Mouse (Mus musculus): ENCODE measurements around the gene Cops2.

Gene Cops2

DNA sequence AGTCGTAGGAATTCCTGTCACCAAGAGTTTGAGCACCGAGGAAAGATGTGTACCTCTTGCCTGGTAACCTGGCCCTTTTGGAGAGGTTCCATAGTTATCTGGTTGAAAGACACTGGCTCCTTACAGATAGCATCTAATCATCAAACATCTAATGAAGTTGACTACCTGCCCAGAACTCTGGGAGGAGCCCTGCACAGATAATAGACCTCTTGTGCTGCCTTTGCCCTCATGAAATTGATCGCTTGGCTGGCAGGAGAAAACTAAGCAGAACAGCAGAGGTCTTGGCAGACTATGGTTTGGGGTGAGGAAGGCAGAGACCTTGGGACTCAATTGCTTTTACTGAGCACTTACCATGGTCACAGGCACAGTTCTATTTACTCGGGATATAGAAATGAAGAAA lies 38.5 kb downstream of the Cops2 start:
- no peak for DNase-seq

DNA sequence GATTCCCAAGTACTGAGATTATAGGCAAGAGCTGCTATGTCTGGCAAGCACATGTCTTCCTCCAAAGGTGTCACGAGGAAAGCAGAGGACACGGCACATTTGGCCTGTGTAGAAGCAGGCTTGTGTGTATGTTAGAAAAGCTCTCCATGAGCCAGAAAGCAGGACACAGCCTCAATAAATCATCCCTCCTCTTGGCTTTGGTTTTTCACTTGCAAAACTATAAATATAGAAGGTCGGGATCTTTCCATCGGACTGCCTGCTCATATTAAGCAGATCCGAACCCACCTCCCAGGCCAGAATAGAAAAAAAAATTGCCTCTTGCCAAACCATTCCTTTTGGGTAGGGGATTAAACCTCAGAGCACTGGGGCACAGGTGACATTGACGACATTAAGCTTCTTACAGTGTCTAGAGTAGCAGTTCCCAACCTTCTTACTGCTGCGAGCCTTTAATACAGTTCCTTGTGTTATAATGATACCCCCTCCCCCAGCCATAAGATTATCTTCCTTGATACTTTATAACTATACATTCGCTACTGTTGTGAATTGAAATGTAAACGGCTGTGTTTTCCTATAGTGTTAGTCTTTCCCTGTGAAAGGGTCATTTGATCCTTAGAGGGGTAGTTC lies 44.9 kb downstream of the Cops2 start:
- DNase-seq, result no peak

DNA sequence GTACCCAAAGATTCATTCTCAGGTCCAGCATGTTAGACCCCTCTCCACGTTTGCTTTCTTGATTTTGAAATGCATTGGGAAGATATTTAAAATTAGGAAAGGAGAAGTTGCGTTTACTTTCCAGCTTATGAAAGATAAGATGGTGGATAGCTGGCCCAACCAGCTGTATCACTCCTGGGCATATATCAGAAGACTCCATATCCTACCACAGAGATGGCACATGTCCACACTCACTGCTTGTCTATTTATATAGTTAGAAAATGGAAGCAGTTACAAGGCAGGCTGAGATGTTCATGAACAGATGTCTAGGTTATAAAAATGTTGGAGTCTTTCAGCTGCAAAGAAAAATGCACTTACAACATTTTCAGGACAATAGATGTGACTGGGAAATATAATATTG lies 47.6 kb downstream of the Cops2 start:
- no peak for DNase-seq

DNA sequence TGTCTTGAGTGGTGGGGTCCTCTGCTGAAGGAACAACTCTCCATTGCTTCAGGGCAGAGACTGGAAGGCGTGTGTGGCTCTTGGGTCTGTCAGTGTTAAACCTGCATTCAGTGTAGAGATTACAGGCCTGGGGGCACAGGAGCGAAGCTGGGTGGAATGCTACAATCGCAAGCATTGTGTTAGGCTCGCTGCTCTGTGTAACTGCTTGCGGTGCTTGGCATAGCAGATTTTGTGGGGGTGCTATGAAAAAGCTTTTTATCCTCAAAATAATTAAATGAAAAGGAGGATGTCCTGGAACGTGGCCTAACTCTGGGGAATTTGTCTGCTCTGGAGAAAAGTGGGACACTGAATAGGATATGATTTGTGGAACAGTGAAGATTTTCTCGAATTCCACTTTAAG lies 49.4 kb downstream of the Cops2 start:
- DNase-seq, result no peak

DNA sequence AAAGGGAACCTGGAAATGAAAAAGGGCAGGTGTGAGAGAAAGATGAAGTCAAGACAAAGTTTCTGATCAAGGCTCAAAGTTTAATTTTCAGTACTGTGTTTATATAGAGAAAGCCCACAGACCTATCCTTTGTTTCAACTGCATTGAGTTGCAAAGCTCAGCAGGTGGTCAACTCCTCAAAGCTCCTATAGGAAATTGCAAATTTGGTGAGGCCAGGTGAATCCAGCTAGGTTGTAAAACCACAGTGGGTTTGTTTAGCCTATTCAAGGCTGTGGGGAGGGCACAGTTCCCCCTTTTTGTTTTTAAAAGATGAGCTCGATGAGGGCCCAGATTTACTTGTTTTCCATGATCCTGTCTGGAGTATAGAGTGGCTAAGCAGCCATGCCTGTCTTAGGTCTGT lies 53.1 kb downstream of the Cops2 start:
- DNase-seq, result no peak

DNA sequence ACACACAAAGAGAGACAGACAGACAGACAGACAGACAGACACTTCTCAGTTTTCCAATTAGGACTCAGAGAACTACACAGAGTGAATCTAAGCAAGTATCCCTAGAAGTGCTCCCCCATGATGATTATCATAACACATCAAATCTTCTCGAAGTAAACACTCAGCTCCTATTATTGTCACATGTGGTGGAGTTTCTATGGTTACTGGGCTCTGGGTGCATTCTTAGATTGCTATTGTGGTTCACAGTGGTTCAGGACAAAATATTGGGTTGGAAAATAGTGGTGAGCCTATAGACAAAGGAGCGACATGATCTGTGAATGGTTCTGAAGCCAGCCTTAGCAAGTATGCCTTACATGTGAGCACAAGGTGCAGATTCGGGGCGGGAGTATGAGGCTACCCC lies 57.0 kb downstream of the Cops2 start:
- DNase-seq, result no peak

DNA sequence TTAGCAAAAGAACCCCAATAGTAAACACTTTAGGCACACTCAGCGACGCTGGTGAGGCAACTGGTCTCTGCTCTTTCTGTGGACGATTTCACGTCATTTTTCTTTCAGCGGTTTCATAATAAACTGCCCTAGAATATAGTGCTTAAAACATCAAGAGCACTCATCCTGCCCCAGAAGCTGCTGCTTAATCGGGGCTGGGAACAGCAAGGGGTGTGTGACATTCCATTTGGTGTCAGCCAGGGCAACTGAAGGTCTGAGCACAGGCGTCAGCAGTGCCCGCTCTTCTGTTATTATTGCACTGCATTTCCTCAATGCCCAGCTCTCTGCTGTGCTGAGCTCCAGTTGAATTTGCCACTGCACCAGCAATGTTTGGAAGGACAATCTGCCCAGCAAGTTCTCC lies 57.9 kb downstream of the Cops2 start:
- no peak for DNase-seq

DNA sequence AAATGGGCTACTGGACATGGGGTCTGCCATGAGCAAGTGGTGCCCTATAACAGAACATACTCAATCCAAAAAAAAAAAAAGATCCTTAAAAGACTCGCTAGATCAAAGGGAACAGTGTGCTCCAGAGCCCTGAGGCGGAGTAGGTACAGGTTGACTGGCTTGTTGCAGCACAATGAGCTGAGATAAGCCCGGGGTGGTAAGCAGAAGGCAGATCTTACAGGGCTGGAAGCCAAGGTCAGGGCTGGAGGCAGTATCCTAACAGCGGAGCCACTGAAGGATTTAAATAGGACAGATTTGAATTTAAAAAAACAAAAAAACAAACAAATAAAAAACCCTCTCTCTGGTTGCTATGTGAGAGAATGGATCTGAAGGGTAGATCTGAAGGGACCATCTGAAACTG lies 58.5 kb downstream of the Cops2 start:
- peak; percentile 36 for DNase-seq

DNA sequence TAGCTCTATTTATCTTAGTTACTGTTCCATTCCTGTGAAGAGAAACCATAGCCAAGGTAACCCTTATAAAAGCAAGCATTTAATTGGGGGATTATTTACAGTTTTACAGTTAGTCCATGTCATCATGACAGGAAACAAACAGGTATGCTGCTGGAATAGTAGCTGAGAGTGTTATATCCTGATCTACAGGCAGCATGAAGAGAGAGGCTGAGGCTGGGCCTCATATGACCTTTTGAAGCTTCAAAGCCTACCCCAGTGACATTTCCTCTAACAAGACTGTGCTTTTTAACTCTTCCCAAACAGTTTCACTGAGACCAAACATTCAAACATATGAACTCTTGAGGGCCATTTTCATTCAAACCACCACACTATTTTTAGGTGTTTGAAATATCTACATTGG lies 61.1 kb downstream of the Cops2 start:
- DNase-seq, result no peak

DNA sequence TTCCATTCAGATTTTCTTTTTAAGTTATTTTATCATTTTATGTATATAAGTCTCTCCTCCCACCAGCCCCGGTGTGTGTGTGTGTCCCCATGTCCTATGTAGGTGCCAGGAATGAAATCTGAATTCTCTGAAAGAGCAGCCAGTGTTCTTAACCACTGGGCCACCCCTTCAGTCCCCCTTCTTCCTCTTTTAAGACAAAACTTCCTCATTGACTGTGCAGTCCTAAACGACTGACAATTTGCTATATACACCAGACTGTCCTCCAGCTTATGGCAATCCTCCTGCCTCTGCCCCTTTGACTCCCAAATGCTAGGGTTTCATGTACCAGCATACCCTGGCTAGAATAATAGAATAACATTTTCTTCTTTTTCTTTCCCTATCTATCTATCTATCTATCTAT lies 63.8 kb downstream of the Cops2 start:
- DNase-seq, result no peak

DNA sequence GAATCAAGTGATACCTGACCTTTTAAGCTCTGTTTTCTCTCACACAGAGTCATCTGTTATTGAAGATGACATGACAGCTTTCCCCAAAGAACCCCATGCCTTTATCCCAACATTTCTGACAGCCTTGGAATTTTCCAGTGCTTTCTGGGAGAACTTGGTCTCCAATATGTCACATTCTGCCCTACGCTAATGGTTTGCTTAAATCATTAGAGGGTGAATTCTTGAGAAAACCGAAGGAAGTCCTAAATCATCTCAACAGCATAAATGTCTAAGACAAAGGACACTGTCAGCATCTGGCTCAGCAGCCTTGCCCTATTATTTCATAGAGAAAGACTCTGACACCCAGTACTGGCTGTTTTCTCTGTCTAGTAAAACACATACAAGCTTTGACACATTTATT lies 64.8 kb downstream of the Cops2 start:
- no peak for DNase-seq

DNA sequence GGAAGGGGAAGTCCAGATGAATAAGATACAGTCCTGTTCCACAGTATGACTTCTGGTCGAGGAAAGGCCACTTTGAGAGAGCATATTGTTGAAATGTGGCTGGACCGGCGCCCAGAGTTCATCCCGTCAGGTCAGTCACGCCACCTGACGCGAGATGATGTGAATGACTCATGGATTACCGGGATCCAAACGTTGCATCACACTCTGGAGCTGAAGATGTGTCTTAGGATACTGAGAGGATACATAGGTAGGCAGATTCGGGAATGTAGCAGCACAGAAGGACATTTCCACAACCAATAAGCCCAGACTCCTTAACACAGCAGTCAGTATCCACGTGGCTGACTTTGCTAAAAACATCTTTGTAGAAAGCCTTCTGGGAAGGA lies 66.1 kb downstream of the Cops2 start:
- no peak for DNase-seq

DNA sequence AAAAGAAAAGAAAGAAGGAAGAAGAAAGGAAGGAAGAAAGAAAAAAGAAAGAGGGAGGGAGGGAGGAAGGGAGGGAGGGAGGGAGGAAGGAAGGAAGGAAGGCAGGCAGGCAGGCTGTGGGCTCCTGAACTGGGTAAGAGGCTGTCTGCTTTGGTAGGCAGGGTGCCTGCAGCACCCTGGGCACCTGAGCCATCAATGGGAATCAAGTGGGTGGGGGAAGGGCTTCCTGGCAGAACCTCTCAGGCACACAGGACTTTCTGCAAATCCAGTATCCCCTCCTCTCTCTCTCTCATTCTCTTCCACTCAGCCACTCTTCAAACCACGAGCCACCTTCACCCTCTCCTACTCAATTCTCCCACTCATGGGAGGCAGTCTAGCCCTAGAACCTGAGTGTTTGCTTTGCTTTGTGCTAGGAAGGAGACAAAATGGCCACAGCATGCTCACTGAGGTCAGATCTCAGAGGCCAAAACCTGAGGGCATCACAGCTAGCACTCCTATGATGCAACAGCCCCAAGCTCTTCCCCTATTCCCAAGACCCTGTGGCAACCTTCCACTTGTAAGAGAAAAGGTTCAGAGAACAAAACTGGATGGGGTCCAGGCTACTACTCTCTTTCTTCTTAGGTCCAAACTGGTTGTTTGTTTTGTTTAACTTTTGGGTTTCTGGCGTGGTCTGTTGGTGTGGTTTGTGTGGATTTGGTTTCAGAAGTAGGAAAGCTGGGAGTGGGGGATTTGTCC lies 66.6 kb downstream of the Cops2 start:
- DNase-seq, result no peak

DNA sequence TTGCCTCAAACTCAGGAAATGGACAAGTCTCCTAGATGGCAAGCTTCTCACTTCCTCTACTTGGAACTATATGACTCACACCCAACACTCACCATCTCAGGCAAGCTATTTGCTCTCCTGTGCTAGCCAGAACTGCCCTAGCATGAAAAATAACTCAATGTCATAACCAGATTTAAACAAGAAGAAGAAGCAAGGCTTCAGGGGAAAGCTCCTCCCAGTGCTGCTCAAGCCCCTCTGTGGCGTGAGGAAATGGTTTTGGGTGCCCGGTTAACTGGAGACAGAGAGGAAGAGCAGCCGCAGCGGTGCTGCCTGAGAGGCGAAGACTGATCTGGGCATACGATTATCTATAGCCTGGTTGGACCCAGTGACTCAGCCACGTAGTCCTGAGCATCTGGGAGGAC lies 67.5 kb downstream of the Cops2 start:
- DNase-seq, result no peak

DNA sequence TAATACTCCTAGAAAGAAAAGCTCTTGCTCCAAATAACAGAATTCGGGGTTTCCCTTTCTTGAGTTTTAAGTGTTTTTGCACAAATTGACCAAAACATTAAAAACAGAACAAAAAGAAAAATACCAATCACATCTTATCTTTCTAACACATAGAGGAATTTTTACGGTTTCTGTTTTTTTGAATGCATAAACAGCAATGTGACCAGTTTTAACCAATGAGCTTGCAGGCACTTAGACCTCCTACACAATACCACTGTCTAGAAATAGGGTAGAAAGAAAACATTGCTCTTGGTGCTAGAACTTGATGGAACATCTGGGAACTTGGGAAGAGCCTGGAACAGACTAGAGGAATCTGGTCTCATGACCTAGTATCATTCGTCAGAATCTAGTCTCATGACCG lies 68.7 kb downstream of the Cops2 start:
- DNase-seq, result no peak

DNA sequence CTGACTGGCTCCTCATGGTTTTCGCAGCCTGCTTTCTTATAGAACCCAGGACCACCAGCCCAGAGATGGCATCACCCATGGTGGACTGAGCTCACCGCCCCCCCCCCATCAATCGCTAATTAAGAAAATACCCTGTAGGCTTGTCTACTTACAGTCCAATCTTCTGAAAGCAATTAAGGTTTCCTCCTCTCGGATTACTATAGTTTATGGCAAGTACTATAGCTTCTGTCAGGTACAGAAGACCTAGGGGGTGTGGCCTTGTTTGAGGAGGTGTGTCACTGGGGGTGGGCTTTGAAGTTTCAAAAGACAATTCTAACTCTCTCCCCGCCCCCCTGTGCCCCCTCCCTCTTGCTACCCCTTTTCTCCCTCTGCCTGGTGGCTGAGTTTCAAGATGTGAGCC lies 69.7 kb downstream of the Cops2 start:
- DNase-seq, result no peak

DNA sequence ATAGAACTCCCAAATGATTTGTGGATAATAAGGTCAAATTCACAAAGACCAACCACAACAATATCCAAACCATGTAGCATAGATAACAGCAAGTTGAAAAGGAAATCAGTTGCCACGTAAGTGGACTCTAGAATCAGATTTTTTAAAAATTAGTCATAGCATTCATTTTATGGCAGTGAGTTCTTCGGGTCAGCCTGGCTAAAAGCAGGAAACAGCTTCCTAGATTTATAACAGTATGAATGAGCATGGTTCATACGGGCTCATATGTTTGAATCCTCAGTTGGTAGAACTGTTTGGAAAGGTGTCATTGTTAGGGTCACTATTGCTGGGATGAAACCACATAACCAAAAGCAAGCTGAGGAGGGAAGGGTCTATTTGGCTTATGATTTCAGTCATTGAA lies 70.2 kb downstream of the Cops2 start:
- no peak for DNase-seq

DNA sequence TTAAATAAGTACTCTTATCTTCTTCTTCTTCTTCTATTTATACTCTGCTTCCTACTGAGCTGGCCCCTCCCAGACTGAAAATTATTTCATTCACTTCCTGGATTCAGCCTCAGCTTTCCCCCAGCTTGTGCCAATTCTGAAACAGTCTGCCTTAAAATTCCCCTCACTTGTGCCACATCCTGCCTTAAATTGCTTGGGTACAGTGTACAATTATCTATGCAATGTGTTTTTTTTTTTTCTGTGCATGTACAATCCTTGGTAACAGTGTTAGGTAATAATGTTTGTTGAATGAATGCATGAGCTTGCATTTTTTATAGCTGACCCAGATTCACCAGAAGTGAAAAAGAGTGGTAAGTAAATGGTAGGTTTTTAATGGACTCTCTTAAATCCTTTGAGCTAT lies 70.6 kb downstream of the Cops2 start:
- no peak for DNase-seq

DNA sequence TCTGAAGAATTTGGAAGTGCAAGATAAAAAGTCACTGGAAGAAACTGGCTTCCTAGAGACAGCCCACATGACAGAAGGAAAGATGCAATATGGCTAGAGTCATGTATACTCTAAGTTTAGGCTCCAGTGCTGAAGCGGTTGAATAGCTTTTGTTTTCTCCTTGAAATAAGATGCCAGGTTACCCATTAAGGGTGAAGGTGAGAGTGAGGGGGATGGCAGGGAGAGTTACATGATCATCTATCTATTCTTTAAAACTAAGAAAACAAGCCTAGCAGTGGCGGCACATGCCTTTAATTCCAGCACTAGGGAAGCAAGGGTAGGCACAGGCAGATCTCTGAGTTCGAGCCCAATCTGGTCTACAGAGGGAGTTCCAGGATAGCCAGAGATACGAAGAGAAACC lies 73.9 kb downstream of the Cops2 start:
- no peak for DNase-seq

DNA sequence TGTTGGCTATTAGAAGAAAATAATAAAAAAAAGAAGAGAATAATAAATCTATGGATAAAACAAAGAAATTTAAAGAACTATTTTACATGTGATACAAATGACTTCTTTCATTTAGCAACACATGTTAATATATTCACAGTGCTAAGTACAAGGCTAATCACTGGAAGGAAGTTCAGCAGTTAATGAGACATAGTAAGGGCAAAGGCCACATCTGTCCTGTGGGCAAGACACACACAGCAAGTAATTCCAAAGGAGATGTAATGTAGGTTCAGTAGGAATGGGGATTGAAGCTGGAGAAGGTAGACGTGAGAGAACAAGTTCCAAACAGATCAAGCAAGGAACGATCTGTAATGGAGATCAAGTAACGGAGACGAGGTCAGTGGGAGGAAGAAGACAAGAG lies 74.5 kb downstream of the Cops2 start:
- DNase-seq, result no peak

DNA sequence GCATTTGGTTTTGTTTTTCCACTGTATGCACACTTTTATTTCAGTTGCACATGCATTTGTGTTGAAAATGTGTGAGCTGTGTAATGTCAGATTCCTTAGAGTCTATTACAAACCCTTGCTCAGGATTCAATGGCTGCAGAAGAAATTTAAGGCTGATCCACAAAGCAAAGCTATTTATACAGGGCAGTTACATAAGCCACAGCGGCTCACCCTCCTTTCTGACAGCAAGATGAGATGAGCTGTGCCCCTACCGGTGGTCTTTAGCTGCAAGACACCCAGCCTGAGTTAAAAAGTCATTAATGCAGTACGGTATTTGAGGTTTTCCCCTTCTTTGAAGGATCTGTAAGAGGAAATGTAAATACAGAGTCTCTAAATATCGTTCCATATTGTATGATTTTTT lies 75.1 kb downstream of the Cops2 start:
- DNase-seq, result no peak

DNA sequence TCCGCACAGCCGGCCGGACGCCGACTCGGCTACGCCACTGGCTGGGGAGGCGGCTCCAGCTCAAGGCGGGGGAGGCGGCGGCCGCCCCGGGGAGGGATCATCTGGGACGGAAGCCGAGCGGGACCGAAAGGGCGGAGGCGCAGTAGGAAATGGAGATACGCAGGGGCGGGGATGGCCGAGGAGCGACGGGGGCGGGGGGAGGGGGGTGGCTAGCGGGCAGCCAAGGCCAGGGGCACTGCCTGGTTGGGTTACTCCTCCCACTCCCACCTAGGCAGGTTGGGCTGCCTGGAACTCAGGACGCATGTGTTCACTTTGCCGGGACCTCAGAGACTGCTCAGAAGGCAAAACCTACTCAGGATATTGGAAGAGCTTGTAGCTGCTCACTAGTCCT lies 76.2 kb downstream of the Cops2 start, which contains the start of gene Secisbp2l:
TSS of gene Secisbp2l (minus strand) at position 152 of the 391 bp plus-strand sequence.
- DNase-seq, result peak; percentile 95

DNA sequence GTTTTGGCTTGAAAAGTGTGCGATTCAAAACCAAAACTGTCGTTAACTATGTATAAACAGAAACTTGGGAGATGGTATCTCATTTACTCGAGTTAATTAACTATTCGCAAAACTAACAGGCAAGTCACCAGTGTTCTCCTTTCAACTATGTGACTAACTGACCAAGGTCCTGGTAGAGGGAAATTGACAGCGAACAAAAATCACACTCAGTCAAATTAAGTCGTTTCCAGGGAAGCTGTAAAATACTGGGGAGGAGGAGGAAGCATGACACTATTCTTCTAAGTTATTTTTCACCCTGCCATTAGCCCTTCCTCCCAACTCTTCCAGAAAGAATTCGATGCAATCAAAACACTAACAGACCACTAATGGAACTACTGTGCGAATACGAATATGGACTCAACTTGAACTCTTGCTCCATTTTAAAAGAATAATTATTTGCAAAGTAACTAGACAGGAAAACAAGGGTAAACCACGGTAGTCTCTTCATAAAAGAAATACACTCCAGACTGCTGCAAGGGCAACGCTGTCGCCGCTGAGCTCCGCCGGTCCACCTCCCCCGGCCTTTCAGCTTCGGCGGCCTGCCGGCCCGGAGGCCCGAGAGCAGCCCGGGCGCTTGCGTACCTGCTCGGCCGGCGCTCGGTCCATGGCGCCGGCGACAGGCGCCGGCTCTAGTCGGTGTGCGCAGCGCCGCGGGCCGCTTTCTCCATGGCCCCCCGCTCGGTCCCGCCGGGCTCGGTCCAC lies 76.8 kb downstream of the Cops2 start:
- DNase-seq, result no peak

DNA sequence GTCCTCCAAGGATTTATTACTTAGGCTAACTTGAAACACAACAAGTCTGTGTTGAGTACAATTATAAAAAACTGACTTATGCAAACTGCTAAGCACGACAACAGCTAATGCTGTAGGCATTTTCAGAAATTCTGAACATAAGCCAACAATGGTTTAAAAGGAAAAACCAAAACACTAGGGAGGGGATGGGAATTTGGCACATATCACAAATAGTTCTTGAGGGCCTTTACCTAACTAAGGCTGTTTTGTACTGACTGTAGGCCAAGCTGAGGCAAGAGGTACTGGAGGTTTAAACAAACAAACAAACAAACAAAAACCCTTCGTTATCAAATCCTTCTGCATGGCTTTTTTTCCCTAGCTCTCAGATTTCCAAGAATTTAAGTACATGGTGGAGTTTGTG lies 77.9 kb downstream of the Cops2 start:
- DNase-seq, result no peak
